Mouse (Mus musculus) 416B (cell line): Measurements from ENCODE around the gene Entpd6.

Source experiments
- DNase-seq: peaks from one replicate; pipeline ENCODE4 v3.0.0; 2011; ENCODE audit warnings: low read depth

Gene Entpd6

GRCm38 (mm10) chr2:150748854-150749253 is at the start of gene Entpd6:
TSS of gene Entpd6 (plus strand) at chr2:150749042.
- peak; percentile 98 for DNase-seq

DNA sequence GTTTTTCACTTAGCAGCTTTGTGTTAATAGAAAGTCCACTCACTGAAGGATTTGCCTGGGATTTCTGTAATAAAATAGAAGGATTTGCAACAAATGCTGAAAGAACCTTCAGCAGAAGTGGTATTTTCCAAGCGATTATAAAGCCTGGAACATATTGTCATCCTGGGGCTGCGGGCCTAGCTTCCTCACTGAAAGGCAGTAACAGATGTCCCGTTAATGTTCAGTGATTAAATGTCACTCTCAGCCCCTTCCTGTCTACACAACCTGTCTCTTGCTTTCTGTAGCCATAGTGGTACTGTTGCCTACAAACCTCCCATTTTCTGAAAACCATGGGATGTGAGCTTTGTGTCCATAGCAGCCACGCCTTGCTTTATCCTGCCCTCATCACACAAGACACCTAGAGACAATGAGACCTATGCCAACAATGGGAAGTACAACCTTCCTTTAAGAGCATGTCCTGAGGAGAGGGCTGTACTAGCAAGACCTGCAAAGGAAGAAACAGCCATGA is 36.6 kb upstream of the Entpd6 start:
- DNase-seq, result no peak

GRCm38 (mm10) chr2:150735756-150736576 is 12.9 kb upstream of the Entpd6 start:
- no peak for DNase-seq

- peak; percentile 13 for DNase-seq
Measured at GRCm38 (mm10) chr2:150737881-150738280, 11.0 kb upstream of the Entpd6 start.

- DNase-seq, result no peak
Measured at GRCm38 (mm10) chr2:150740145-150740841, 8.5 kb upstream of the Entpd6 start.

DNA sequence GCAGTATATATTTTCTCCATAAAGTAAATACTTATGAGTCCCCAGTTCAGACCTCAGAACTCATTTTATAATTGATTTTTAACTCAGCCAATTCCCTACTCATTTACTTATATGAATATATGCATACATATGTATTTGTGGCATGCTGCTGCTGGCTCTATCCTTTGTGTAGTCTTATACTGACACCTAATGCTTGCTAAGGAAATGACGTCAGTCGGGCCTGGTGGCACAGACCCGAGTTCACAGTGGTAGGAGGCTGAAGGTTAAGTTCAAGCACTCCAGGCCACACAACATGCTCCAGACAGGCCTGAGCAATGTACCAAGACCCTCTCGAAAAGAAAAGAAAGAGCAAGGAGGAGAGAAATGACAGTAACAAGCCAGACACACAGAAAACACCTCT is 7.4 kb upstream of the Entpd6 start:
- peak; percentile 64 for DNase-seq

DNA sequence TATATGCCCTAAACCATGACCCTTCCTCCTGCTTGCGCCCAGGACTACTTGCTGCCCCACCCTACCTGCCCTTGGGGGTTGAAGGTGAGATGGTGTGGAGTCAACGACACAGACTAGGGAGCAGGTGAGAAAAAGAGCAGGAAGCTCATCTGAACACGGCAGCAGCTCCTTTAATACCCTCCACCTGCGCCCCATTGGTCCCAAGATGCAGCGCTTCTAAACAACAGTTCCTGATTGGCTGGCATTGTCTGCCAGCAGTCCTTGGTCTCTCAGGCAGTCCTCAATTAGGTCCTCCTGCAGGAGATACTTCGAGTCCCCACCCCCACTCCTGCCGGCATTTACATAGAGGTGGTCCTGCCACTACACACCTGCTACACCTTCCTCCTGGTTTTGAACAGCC is 3.8 kb upstream of the Entpd6 start:
- no peak for DNase-seq

DNA sequence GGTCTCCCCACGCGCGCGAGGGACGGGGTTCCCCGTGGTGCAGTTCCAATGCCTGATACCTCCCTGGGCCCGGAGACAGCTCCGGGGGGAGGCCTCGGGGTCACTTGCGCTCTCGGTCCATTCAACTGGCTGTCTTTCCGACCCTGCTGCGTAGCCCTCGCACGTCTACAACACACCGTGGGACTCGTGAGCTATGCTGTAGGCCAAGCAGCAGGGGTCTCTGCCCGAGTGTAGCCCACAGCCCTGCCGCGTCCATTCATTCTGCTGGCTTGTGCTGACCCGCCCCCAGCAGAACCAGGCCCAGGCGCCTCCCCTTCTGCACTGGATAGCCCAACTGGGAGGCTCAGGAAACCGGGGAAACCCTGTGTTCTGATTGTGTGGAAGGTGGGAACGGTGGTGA is 441 bp downstream of the Entpd6 start:
- DNase-seq, result peak; percentile 48

DNA sequence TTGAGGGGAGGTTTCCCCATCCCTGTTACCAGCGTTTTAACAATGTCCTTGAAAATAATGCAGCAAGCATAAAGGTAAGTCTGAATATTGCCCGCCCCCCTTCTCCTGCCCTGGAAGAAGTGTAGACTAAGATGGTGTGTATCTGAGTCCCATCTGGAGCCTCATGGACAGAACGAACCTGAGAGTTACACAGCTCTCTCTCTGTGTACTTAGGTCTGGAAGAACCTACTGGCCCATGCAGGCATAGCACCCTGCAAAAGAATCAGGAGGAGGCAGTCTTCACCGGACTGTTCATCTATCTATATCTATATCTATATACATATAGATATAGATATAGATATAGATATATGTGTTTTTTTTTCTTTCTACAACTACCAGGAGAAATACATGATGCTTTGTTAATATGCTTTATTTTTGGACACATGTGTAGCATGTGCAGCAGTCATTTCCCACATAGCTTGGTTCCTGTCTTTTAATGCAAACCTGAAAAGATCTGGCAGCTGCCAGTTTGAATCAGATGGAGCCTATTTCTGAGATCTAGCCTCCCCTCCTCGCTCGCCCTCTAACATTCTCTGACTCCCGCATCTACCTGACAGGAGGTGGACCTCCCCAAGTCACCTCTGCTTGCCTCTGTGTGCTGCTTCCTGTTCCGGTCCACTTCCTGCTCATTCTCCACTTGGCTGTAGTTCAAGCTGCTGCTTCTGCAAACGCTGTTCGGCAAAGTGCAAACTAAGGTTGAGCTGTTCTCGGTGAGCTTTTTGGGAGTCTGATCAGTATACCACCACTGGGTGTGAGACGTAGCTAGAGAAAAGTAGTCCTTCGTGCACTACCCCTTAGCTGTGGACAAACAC is 1.5 kb downstream of the Entpd6 start:
- DNase-seq, result peak; percentile 67

DNA sequence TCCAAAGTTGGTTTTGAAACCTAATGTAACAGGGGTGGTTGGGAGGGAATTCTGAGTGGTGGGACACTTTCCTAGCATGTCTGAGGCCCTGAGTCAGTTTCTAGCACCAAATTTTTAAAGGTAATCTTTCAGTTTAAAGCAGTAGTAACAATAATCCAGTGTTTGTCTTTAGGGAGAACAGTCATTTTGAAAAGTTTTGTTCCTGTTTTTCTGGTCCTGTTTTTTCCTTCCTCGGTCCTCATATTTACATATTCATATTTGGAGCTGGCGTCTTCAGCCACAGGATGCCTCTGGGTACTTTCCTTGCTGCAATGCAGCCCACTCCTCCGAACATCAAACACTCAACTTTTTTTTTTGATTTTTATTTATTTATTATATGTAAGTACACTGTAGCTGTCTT is 6.2 kb downstream of the Entpd6 start:
- no peak for DNase-seq

- peak; percentile 17 for DNase-seq
Measured at GRCm38 (mm10) chr2:150761476-150761875, 12.6 kb downstream of the Entpd6 start.

DNA sequence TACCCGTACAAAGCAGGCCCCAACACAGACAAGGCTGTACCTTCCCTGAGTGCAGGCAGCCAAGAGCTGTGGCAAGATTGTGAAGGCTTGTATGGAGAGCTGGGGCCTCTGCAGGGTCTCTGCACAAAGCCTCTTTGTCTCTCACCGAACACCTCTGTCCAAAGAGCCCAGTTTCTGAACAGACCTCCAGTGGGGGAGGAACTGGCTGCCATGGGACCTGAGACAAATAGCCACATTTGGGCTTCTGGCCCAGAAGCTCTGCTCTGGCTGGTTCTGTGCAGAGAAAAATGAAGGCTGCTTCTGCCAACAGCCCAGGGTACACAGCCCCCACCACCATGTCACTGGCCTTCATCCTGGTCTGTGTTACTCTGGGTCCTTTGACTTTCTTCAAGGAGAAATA is 16.8 kb downstream of the Entpd6 start:
- no peak for DNase-seq

DNA sequence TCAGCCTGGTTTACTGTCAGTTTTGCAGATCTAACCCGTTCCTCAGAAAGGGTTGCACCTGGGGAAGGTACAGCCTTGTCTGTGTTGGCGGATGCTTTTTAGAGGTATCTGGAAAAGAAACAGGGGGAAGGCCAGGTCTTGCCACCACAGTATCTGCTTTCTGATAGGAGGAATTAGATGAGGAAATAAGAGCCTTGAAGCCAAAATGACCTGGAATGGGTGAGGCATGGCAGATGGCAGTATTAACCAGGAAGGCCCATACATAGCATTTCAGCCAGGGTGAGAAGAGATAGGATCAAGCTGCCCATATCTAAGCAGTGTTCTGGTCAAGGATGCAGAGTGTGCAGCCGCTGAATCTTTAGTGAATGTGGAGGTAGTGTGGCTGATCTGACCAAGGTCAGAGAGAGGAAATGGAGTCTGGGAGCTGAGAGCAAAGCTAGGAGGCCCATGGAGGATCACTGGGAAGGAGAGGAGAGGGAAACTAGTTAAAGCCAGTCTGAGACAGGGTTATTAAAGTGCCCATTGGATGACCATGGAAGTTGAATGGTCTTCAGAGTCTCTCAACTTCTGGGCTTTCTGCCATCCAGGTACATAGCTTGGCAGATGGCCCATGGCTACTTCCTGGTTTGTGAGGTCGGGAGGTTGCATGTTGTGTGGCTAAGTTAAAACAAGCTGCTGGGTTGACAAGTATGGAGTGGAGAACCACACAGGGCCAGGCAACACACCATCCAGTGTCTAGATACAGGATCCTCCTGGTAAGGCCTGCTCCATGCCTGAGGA is 17.4 kb downstream of the Entpd6 start:
- DNase-seq, result no peak

GRCm38 (mm10) chr2:150768678-150769077 is 19.8 kb downstream of the Entpd6 start:
- DNase-seq, result no peak

DNA sequence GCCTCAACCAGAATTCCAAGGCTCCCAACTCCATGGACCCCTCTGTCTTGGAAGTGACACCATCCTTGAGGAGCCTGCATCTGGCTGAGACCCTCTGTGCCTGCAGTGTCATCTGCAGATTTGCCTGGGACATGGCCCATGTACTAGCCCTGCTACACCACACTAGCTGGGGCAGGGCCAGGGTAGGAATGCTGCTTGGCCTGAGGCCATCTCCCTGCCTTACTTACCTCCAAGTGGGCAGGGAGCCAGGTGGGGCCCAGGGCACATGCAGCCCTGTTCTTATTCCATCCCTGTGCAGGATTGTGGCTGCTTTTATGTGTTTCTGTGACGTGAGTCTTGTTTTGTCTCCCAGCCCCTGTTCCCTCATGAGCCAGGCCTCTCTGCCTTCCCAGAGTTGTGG is 21.9 kb downstream of the Entpd6 start:
- DNase-seq, result no peak

DNA sequence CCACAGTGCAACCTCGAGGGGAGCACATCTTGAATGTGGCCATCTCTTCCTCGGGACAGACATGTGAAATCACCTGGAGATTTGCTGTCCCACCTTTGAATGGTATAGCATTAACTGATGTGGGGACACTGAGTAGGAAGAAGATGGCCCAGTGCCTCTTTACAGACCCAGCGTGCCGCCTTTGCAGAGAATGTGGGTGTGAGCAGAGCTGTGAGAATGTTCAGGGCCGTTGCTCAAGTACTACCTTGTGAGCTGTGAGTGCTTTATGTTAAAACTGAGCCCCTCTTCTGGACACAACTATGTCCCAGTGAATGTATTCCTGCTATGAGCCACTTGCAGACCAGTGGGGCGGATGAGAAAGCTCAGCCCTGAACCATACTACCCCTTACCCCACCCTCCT is 22.3 kb downstream of the Entpd6 start:
- DNase-seq, result no peak

GRCm38 (mm10) chr2:150771996-150772395 is 23.2 kb downstream of the Entpd6 start:
- no peak for DNase-seq

GRCm38 (mm10) chr2:150772466-150773119 is 23.8 kb downstream of the Entpd6 start:
- DNase-seq, result no peak

GRCm38 (mm10) chr2:150782801-150783200 is 34.0 kb downstream of the Entpd6 start:
- peak; percentile 15 for DNase-seq

DNA sequence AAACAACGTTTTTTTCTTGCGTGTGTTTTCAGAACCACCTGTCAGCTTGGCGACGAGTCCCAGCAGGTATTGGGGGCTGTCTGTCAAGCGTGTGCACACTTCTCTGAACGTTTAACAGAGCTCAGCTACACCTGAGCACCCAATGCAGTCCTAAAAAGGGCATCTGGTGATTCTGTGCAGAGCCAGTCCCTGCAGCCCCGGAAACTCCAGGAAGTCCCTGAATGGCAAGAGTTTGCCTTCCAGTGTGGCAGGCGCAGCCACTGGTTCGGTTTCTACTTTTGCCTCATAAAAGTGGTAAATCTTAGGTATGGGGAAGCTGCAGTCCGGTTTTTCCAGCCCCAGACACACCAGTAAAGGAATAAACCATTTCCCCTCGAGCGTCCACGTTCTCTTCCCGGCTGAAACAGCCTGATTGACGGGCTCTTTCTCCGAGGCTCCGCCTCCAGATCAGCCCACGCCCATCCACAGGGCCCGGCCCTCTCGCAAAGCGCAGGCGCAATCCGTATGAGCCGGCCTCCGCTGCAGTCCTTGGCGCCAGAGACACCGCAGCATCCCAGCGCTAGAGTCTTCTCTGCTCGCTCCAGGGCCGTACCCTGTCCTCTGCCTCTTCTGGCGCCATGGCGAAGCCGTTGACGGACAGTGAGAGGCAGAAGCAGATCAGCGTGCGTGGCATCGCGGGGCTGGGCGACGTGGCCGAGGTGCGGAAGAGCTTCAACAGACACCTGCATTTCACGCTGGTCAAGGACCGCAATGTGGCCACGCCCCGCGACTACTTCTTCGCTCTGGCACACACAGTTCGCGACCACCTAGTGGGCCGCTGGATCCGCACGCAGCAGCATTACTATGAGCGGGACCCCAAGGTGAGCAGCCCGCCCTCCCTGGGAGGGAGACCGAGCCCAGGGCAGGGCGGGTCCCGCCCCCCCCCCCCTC is 37.7 kb downstream of the Entpd6 start, which contains the start of gene Pygb:
Pygb (plus strand) TSS at position 485 of the 930 bp plus-strand sequence.
- peak; percentile 89 for DNase-seq
